Mouse (Mus musculus): ENCODE results near the gene Cwf19l1.

GRCm38 (mm10) chr19:44074986-44075385 lies 60.7 kb downstream of the Cwf19l1 start:
- no peak for TF ChIP-seq CTCF (IDR thresholded peaks at IDR 0.05; ENCODE audit: low read depth)
- TF ChIP-seq EP300 (IDR thresholded peaks at IDR 0.05; ENCODE audit: low read depth), result no peak

All from heart, postnatal 0 days (tissue).